Mouse (Mus musculus) pancreas, adult 10 weeks (tissue): ENCODE data around the gene Fam104a. TPM values are rescaled to one million over a fixed set of nuclear protein-coding genes. Genes with fewer than 3 reads are reported as not detected.

Experiments
- polyA plus RNA-seq: library from polyadenylated mRNA; stranded (reverse); fragments of 350-450 nt; fragmentation: Illumina TruSeq; extraction: RNeasy Lipid Tissue Mini Kit (QIAGEN cat#74804); gene quantifications from one replicate; pipeline ENCODE4 v1.2.3, GENCODE M21; 2015; ENCODE audit warnings: low read depth, low replicate concordance; ENCODE audit not compliant: insufficient read depth

Gene Fam104a
- polyA plus RNA-seq = 5.2 TPM

DNA sequence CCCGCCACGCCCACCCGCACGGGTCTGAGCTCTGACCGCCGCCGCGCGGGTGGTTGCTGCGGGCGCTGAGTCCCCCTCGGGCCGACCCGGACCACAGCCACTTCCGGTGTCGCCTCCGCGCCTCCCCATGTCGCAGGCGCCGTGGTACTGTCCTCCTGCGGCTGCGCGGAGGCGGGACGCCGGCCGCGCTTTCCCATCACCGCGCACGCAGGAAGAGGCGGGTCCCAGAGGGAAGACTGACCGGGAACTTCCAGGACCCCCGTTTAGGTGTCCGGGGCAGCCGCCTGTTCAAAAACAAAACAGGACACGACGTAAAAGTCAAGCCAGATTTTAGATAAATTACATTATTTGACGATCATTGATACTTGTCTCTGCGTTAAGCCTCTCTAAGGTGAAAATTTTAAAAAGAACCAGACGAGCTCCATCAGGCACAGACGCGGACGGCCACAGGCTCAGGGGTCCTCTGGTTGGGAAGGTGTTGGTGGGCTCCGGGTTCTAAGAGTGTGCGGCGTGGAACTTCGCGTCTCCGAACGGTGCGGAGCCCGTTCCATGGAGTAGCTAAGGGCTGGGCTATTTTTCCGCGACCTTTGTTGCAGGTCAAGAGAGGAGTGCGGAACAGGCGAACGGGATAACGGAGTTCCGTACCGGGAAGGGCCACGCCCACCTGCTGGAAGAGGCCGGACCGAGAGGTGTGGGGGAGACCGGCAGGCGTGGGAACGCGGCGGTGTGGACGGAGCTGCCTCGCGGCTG, at the start of gene Fam104a, which contains the start of gene D11Wsu47e:
Gene Fam104a, minus strand, starts transcription at position 199 of the 750 bp plus-strand sequence.
Gene D11Wsu47e, plus strand, starts transcription at position 456 of the 750 bp plus-strand sequence.

DNA sequence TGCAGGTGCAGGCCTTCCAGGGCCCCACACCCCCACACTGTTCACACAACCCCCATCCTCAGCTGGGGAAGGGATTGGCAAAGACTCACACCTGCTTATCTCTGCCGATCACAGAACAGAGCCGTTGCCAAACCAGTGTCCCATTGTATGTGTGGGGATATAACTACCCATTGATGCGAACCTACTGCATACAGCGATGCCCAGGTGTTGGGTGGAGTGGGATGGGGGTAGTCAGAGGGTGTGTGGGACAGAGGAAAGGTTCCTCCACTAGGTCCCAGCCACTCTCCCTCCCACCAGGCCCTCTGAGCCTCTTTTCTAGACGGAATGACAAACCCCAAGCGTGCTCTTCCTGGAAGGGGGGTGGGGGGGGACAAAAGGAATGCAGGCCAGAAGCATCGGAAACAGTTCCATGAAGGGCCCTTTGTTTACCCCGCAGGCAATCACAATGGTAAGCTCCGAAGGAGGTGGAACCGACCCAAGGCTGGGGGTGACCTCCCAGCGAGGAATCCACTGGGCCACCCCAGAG, 25.8 kb upstream of the Fam104a start, which contains the start of gene Cpsf4l:
Gene Cpsf4l, minus strand, starts transcription at position 287 of the 526 bp plus-strand sequence.

GRCm38 (mm10) chr11:113649353-113650210, 34.4 kb downstream of the Fam104a start, which contains the start of gene Slc39a11:
Gene Slc39a11 (minus strand): TSS chr11:113650079.

GRCm38 (mm10) chr11:113648690-113649352, 35.1 kb downstream of the Fam104a start, which contains the start of gene Cog1:
Gene Cog1 (plus strand): TSS chr11:113649169.

GRCm38 (mm10) chr11:113618672-113619419, 65.1 kb downstream of the Fam104a start, which contains the start of gene Sstr2:
Gene Sstr2 (plus strand): TSS chr11:113619342.

Other genes starting within 250 kb of the Fam104a start
- 1.5 TPM for gene Sstr2, start 64.8 kb downstream of the Fam104a start, polyA plus RNA-seq
- gene Cog1, start 35.0 kb downstream of the Fam104a start, polyA plus RNA-seq = 14.4 TPM
- gene Slc39a11, start 34.1 kb downstream of the Fam104a start, polyA plus RNA-seq = 9.0 TPM
- gene D11Wsu47e, start 257 bp upstream of the Fam104a start, polyA plus RNA-seq = 1.4 TPM
- gene Cpsf4l, start 25.9 kb upstream of the Fam104a start, polyA plus RNA-seq = not detected
- gene Cdc42ep4, start 67.7 kb upstream of the Fam104a start, polyA plus RNA-seq = 8.1 TPM